Comparison of ENCODE assay signal across 8 mouse cellular contexts in the genomic region with DNA sequence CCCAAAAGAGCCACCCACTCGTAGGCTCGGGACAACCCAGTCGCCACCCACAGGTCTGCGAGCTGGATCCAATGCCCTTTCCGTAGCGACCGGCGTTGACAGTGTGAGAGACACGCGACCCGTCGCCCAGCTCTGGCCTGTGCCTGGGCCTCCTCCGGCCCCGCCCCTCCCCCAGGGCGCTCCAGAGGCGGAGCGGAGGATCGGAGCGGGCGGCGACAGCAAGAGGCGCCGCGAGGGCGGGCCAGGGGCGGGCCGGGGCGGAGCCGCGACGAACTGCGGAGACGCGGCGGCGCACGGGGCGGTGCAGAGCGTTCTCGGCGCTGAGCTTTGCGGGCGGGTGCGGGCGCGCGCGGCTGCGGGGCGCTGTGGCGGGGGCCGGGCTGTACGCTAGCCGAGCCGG. TPM values are rescaled to one million over a fixed set of nuclear protein-coding genes. Genes with fewer than 3 reads are reported as not detected.
DNase-seq lines count a peak whose midpoint lies in the region; ATAC-seq and TF ChIP-seq lines count a peak whose summit lies in the region.

A gene (plus strand): TSS at position 325 of the 400 bp plus-strand sequence.

- H3K27ac ChIP-seq in forebrain, embryonic 14.5 days (ENCODE audit: low read depth, low read length), result peak within 1 kb of the TSS; percentile 72
- peak within 1 kb of the TSS; percentile 91 for H3K27ac ChIP-seq in neural tube, embryonic 15.5 days (replicated peaks)

- peaks cover 37% of the 10 kb centered on the region for H3K36me3 ChIP-seq in E14TG2a.4 (ENCODE audit: insufficient read depth, low read length)
- no peaks in the 10 kb centered on the region for H3K36me3 ChIP-seq in forebrain, embryonic 14.5 days (ENCODE audit: control insufficient read depth, insufficient read depth, low read length)
- no peaks in the 10 kb centered on the region for H3K36me3 ChIP-seq in neural tube, embryonic 15.5 days

- H3K4me2 ChIP-seq in forebrain, embryonic 14.5 days (ENCODE audit: low read length), result peak within 1 kb of the TSS; percentile 78
- H3K4me2 ChIP-seq in neural tube, embryonic 15.5 days, result peak within 1 kb of the TSS; percentile 87

- no peaks in the 10 kb centered on the region for H3K27me3 ChIP-seq in E14TG2a.4 (ENCODE audit: insufficient read depth, low read length)
- no peaks in the 10 kb centered on the region for H3K27me3 ChIP-seq in forebrain, embryonic 14.5 days (replicated peaks; ENCODE audit: control insufficient read depth, insufficient read depth, low read length)
- no peaks in the 10 kb centered on the region for H3K27me3 ChIP-seq in neural tube, embryonic 15.5 days (replicated peaks)

- no peak for TF ChIP-seq CTCF in E14TG2a.4 (conservative IDR thresholded peaks at IDR 0.05; ENCODE audit: low read length)

- DNase-seq in forebrain, embryonic 14.5 days (ENCODE audit: low spot score), result peak; percentile 96
- DNase-seq in heart, postnatal 14 days, result peak; percentile 96 to 98
- peak; percentile 93 for DNase-seq in layer of hippocampus, adult 11-12 months (ENCODE audit: low spot score)
- peak; percentile 93 to 95 for DNase-seq in lung, adult 18-20 months
- peak; percentile 91 for DNase-seq in testis, postnatal 14 days (ENCODE audit: low spot score)

- intact Hi-C loops in heart, postnatal 14 days (cut with DNase I), result loop anchor here (2.0 to 10.0 kb wide), 5 partner anchors 67 to 683 kb away; no protein-coding TSS in a partner anchor

- 0% methylated on average over 33 of the region's 55 CpGs for WGBS in forebrain, embryonic 14.5 days
- WGBS in neural tube, embryonic 15.5 days, result under 1% methylated on average over 48 of the region's 55 CpGs

- H3K9ac ChIP-seq in forebrain, embryonic 14.5 days (ENCODE audit: low read length), result peak within 1 kb of the TSS; percentile 84
- peak within 1 kb of the TSS; percentile 79 for H3K9ac ChIP-seq in neural tube, embryonic 15.5 days (replicated peaks)

- ATAC-seq in cerebellum, adult (ENCODE audit: insufficient number of reproducible peaks, low FRiP score, low TSS enrichment), result peak; percentile 66
- ATAC-seq in forebrain, embryonic 14.5 days, result peak; percentile 95
- peak; percentile 93 for ATAC-seq in neural tube, embryonic 15.5 days (ENCODE audit: low FRiP score)

- H3K4me1 ChIP-seq in E14TG2a.4 (replicated peaks; ENCODE audit: low read depth, low read length), result peaks cover 86% of the 10 kb centered on the region
- peaks cover 45% of the 10 kb centered on the region for H3K4me1 ChIP-seq in forebrain, embryonic 14.5 days (ENCODE audit: control insufficient read depth, insufficient read depth, low read length)
- H3K4me1 ChIP-seq in neural tube, embryonic 15.5 days, result peaks cover 71% of the 10 kb centered on the region

- H3K9me3 ChIP-seq in E14TG2a.4 (ENCODE audit: low read length), result no peaks in the 10 kb centered on the region
- no peaks in the 10 kb centered on the region for H3K9me3 ChIP-seq in forebrain, embryonic 14.5 days (replicated peaks; ENCODE audit: control insufficient read depth, low read length)
- no peaks in the 10 kb centered on the region for H3K9me3 ChIP-seq in neural tube, embryonic 15.5 days (replicated peaks)

- peak within 1 kb of the TSS; percentile 96 for H3K4me3 ChIP-seq in E14TG2a.4 (replicated peaks; ENCODE audit: low read length)
- peak within 1 kb of the TSS; percentile 82 for H3K4me3 ChIP-seq in forebrain, embryonic 14.5 days (ENCODE audit: low read depth, low read length)
- H3K4me3 ChIP-seq in neural tube, embryonic 15.5 days (replicated peaks), result peak within 1 kb of the TSS; percentile 88

RNA-seq across cellular contexts. Expression of the gene that starts here (rescaled TPM):
- polyA plus RNA-seq in forebrain, embryonic 14.5 days (2014; fragmentation: Nextera tagmentation; extraction: Ambion mirVana), result 10.2 and 10.6 TPM in 2 replicates
- 10 to 100 TPM; 24.8 to 26.4 TPM for total RNA-seq in heart, postnatal 14 days (2021)
- 11.7 and 24.1 TPM in 2 replicates for polyA plus RNA-seq in neural tube, embryonic 15.5 days (2015; fragmentation: Nextera tagmentation; extraction: Ambion mirVana)

Comparison
In these comparisons a context has a peak if more than half of its experiments do, and no peak if none do; other contexts are left out.
1. Peak in every context shown above with its lines: DNase-seq, ATAC-seq, H3K4me3 ChIP-seq and H3K27ac ChIP-seq.